24 mouse cellular contexts compared by ENCODE assay signal in the genomic region with DNA sequence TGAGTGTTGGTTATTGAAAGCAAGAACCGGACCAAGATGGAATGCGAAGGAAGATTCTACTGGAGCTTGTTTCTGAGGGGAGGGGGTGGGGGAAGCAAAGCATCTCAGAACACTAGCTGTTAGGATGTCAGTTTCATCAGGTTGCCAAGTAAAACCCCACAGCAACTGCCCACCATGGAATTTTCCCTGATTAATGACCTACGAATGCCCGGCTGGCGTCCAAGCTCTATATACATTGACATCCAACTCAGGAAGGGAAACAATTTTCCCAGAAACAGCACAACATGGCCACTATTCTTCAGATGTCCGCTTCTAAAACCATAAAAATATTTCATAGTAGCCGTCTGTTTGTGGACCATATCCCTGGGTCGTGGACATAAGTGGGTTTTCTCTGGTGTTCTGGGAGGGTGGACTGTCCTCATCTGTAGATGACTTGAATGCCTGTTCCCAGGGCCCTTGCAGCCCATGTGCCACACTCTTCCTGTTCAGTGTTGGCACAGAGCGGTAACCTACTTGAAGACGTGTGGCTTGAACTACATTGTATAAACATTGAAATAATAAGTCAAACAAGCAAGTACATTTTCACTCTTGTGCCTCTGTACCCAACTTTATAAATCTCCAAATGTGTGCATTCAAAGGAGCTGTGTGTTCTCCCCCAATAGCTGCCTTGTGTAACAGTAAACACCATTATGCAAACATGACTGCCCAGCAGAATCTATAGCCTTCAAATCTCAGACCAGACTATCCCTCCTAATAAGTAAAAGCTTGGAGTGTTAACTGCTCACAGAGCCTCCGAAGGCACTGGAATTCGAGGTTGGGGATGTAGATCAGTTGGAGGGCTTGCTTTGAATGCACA.
DNase-seq lines count a peak whose midpoint lies in the region; ATAC-seq and TF ChIP-seq lines count a peak whose summit lies in the region.
"Had no signal": no experiment of that assay in that cellular context is flagged by ENCODE, and none has a peak within 500 bp of the region (broad histone marks: within the 10 kb centered on the region; RNA-seq: fewer than 3 reads in every experiment).

No protein-coding gene starts in this region.

- WGBS in heart, embryonic 13.5 days = 64% methylated on average over 12 of the region's 12 CpGs
- WGBS in liver, embryonic 16.5 days (ENCODE audit: insufficient replicate concordance) = 62% methylated on average over 12 of the region's 12 CpGs
- 66% methylated on average over 12 of the region's 12 CpGs for WGBS in liver, postnatal 0 days (ENCODE audit: insufficient replicate concordance)
- 48% methylated on average over 12 of the region's 12 CpGs for WGBS in stomach, postnatal 0 days

- H3K27ac ChIP-seq in heart, embryonic 13.5 days (replicated peaks) = peak overlapping the region; percentile 42
- no peak overlapping the region for H3K27ac ChIP-seq in liver, embryonic 16.5 days (ENCODE audit: low read length)
- no peak overlapping the region for H3K27ac ChIP-seq in liver, postnatal 0 days (ENCODE audit: low read depth)
- H3K27ac ChIP-seq in testis, adult 2 months (ENCODE audit: control insufficient read depth, insufficient read depth, low read depth, low read length) = peak overlapping the region; percentile 62
- H3K27ac ChIP-seq in stomach, postnatal 0 days (replicated peaks) = no peak overlapping the region
- H3K27ac ChIP-seq: heart, adult 2 months; layer of hippocampus, adult 2 months; neural tube, embryonic 12.5 days had no signal

- H3K9me3 ChIP-seq in heart, embryonic 13.5 days = no peaks in the 10 kb centered on the region
- no peaks in the 10 kb centered on the region for H3K9me3 ChIP-seq in liver, embryonic 16.5 days (replicated peaks; ENCODE audit: control insufficient read depth, low read length)
- no peaks in the 10 kb centered on the region for H3K9me3 ChIP-seq in liver, postnatal 0 days (ENCODE audit: low read length)
- no peaks in the 10 kb centered on the region for H3K9me3 ChIP-seq in stomach, postnatal 0 days (ENCODE audit: control insufficient read depth, low read length)
- H3K9me3 ChIP-seq: neural tube, embryonic 12.5 days had no signal

- no peaks in the 10 kb centered on the region for H3K27me3 ChIP-seq in heart, embryonic 13.5 days (replicated peaks)
- H3K27me3 ChIP-seq in liver, embryonic 16.5 days (ENCODE audit: control insufficient read depth, insufficient read depth, low read depth, low read length) = no peaks in the 10 kb centered on the region
- H3K27me3 ChIP-seq in liver, postnatal 0 days (ENCODE audit: insufficient read depth, low read length) = no peaks in the 10 kb centered on the region
- H3K27me3 ChIP-seq in testis, adult 2 months (ENCODE audit: control insufficient read depth, insufficient read depth, low read length) = no peaks in the 10 kb centered on the region
- no peaks in the 10 kb centered on the region for H3K27me3 ChIP-seq in stomach, postnatal 0 days (ENCODE audit: control insufficient read depth, insufficient read depth, low read length)
- H3K27me3 ChIP-seq: neural tube, embryonic 12.5 days had no signal

- H3K4me1 ChIP-seq in heart, embryonic 13.5 days = peaks cover 49% of the 10 kb centered on the region
- H3K4me1 ChIP-seq in liver, embryonic 16.5 days (ENCODE audit: control insufficient read depth, low read depth, low read length) = no peaks in the 10 kb centered on the region
- H3K4me1 ChIP-seq in liver, postnatal 0 days (ENCODE audit: insufficient read depth) = peaks cover 9% of the 10 kb centered on the region; the same call in 1 of the 2 replicates
- H3K4me1 ChIP-seq in testis, adult 2 months (ENCODE audit: control insufficient read depth, insufficient read depth, low read length) = peaks cover 15% of the 10 kb centered on the region
- no peaks in the 10 kb centered on the region; the same call in 1 of the 2 replicates for H3K4me1 ChIP-seq in stomach, postnatal 0 days (replicated peaks; ENCODE audit: control insufficient read depth, insufficient read depth)
- H3K4me1 ChIP-seq: neural tube, embryonic 12.5 days had no signal

- no peak overlapping the region for H3K4me3 ChIP-seq in heart, embryonic 13.5 days
- no peak overlapping the region for H3K4me3 ChIP-seq in liver, embryonic 16.5 days (ENCODE audit: low read depth, low read length)
- H3K4me3 ChIP-seq in liver, postnatal 0 days (ENCODE audit: low read depth, low read length) = no peak overlapping the region
- no peak overlapping the region for H3K4me3 ChIP-seq in testis, adult 2 months (ENCODE audit: control insufficient read depth, low read depth, low read length)
- no peak overlapping the region for H3K4me3 ChIP-seq in stomach, postnatal 0 days (ENCODE audit: low read depth, low read length)
- H3K4me3 ChIP-seq: heart, adult 2 months; layer of hippocampus, adult 2 months; neural tube, embryonic 12.5 days had no signal

- DNase-seq in heart, postnatal 14 days = no peak
- no peak for DNase-seq in liver, postnatal 0 days
- no peak for DNase-seq in testis, postnatal 10 days (ENCODE audit: low spot score)
- no peak for DNase-seq in stomach, postnatal 0 days (ENCODE audit: low spot score)
- no peak for DNase-seq in gastrocnemius, adult 8-10 months (ENCODE audit: low spot score in 2 of 2)
- DNase-seq: adrenal gland, postnatal 14 days; cerebellum, adult 11 months; cerebellum, adult 9-11 months; gastrocnemius, postnatal 36 days; heart, adult 2 months; layer of hippocampus, postnatal 36 days; lung, postnatal 4 days; midbrain, embryonic 14.5 days; retina, postnatal 1 day; right cerebral cortex, postnatal 25 days; spleen, adult 18-20 months; thymus, adult 2 months; thymus, postnatal 4 days had no signal

- H3K4me2 ChIP-seq in heart, embryonic 13.5 days = no peak overlapping the region
- H3K4me2 ChIP-seq in liver, embryonic 16.5 days (ENCODE audit: low read depth, low read length) = no peak overlapping the region
- no peak overlapping the region for H3K4me2 ChIP-seq in liver, postnatal 0 days (ENCODE audit: low read depth, low read length)
- no peak overlapping the region for H3K4me2 ChIP-seq in stomach, postnatal 0 days (replicated peaks; ENCODE audit: low read depth)
- H3K4me2 ChIP-seq: neural tube, embryonic 12.5 days had no signal

- no peak for TF ChIP-seq POLR2A in testis, adult 2 months (IDR thresholded peaks at IDR 0.05; ENCODE audit: control insufficient read depth, low read depth, low read length)

- H3K36me3 ChIP-seq in heart, embryonic 13.5 days = no peaks in the 10 kb centered on the region
- H3K36me3 ChIP-seq in liver, embryonic 16.5 days (ENCODE audit: control insufficient read depth, insufficient read depth) = no peaks in the 10 kb centered on the region
- H3K36me3 ChIP-seq in liver, postnatal 0 days (replicated peaks; ENCODE audit: insufficient read depth, low read length) = no peaks in the 10 kb centered on the region
- H3K36me3 ChIP-seq in testis, adult 2 months (ENCODE audit: control insufficient read depth, insufficient read depth, low read length) = no peaks in the 10 kb centered on the region
- H3K36me3 ChIP-seq in stomach, postnatal 0 days (ENCODE audit: control insufficient read depth, insufficient read depth, low read length) = no peaks in the 10 kb centered on the region
- H3K36me3 ChIP-seq: neural tube, embryonic 12.5 days had no signal

- H3K9ac ChIP-seq in heart, embryonic 13.5 days = no peak overlapping the region
- H3K9ac ChIP-seq in liver, embryonic 16.5 days (ENCODE audit: low read depth, low read length) = no peak overlapping the region
- no peak overlapping the region for H3K9ac ChIP-seq in liver, postnatal 0 days (replicated peaks)
- H3K9ac ChIP-seq in stomach, postnatal 0 days (ENCODE audit: low read length) = no peak overlapping the region
- H3K9ac ChIP-seq: neural tube, embryonic 12.5 days had no signal

- no peak for TF ChIP-seq EP300 in liver, postnatal 0 days (IDR thresholded peaks at IDR 0.05; ENCODE audit: low read depth)
- TF ChIP-seq EP300 in stomach, postnatal 0 days (optimal IDR thresholded peaks at IDR 0.05) = no peak

- intact Hi-C loops in heart, postnatal 14 days (cut with DNase I) = loop anchor here (10.0 kb wide), 1 partner anchor 114 kb away; no protein-coding TSS in a partner anchor

- no peak for ATAC-seq in heart, embryonic 13.5 days (ENCODE audit: extremely low read depth, insufficient number of reproducible peaks, low FRiP score, low TSS enrichment)
- ATAC-seq in liver, embryonic 16.5 days (ENCODE audit: low read depth) = peak; percentile 24; the same call in 1 of the 2 replicates
- no peak for ATAC-seq in liver, postnatal 0 days
- ATAC-seq in stomach, postnatal 0 days (ENCODE audit: low FRiP score, low TSS enrichment) = 0 out of 2 replicates have a peak, but pooled peaks have one; percentile 32
- ATAC-seq: CD4-positive, CD25-positive, alpha-beta regulatory T cell, adult 4 months had no signal

- no peak for TF ChIP-seq CTCF in liver, postnatal 0 days (IDR thresholded peaks at IDR 0.05; ENCODE audit: low read depth)
- no peak for TF ChIP-seq CTCF in testis, adult 2 months (IDR thresholded peaks at IDR 0.05; ENCODE audit: control insufficient read depth, insufficient read depth, insufficient replicate concordance, low read depth, low read length)
- TF ChIP-seq CTCF in stomach, postnatal 0 days (IDR thresholded peaks at IDR 0.05; ENCODE audit: low read depth) = no peak

Comparison
In these comparisons a context has a peak if more than half of its experiments do, and no peak if none do; other contexts are left out.
1. ATAC-seq: peak in liver, embryonic 16.5 days (single experiment) and stomach, postnatal 0 days (single experiment); none in heart, embryonic 13.5 days (single experiment) and liver, postnatal 0 days (single experiment).
2. H3K27ac ChIP-seq: peak in heart, embryonic 13.5 days (single experiment) and testis, adult 2 months (single experiment); none in liver, embryonic 16.5 days (single experiment), liver, postnatal 0 days (single experiment) and stomach, postnatal 0 days (single experiment).